19 mouse cellular contexts compared by ENCODE assay signal in genomic region chr6:91745947-91746582, GRCm38 (mm10).
DNase-seq lines count a peak whose midpoint lies in the region; TF ChIP-seq lines count a peak whose summit lies in the region.
"Had no signal": no experiment of that assay in that cellular context is flagged by ENCODE, and none has a peak within 500 bp of the region (broad histone marks: within the 10 kb centered on the region; RNA-seq: fewer than 3 reads in every experiment).

No protein-coding gene starts in this region.

- no peak overlapping the region for H3K4me3 ChIP-seq in cerebellum, adult 2 months (replicated peaks; ENCODE audit: insufficient read depth, low read depth, low read length)
- H3K4me3 ChIP-seq: erythroblast, embryonic 14.5 days; forebrain, embryonic 12.5 days; hindbrain, embryonic 10.5 days; intestine, embryonic 15.5 days; limb, embryonic 10.5 days; liver, embryonic 15.5 days; midbrain, embryonic 15.5 days; neural tube, embryonic 12.5 days had no signal

- TF ChIP-seq CTCF in cerebellum, adult 2 months (IDR thresholded peaks at IDR 0.05; ENCODE audit: borderline replicate concordance, insufficient read depth, low read depth, low read length), result no peak

- DNase-seq in ovary, postnatal 36 days (ENCODE audit: low spot score), result peak; percentile 1
- no peak for DNase-seq in ovary, postnatal 10 days (ENCODE audit: low spot score)
- DNase-seq in kidney, adult 9 months, result peak; percentile 95
- peak; percentile 77 for DNase-seq in kidney, postnatal 14 days
- no peak for DNase-seq in right cerebral cortex, adult 18-20 months
- no peak for DNase-seq in cerebellum, adult 2 months
- DNase-seq in cerebellum, postnatal 14 days, result no peak
- DNase-seq: adrenal gland, postnatal 10 days; B cell, adult 2 months; cerebellum, adult 9-10 months; liver had no signal

- H3K27ac ChIP-seq in cerebellum, adult 2 months (ENCODE audit: insufficient read depth, low read length), result no peak overlapping the region
- H3K27ac ChIP-seq: forebrain, embryonic 12.5 days; hindbrain, embryonic 10.5 days; intestine, embryonic 15.5 days; limb, embryonic 10.5 days; liver, embryonic 15.5 days; midbrain, embryonic 15.5 days; neural tube, embryonic 12.5 days had no signal

- H3K27me3 ChIP-seq in cerebellum, adult 2 months (ENCODE audit: control insufficient read depth, insufficient read depth, low read length), result no peaks in the 10 kb centered on the region
- H3K27me3 ChIP-seq: forebrain, embryonic 12.5 days; intestine, embryonic 15.5 days; liver, embryonic 15.5 days; midbrain, embryonic 15.5 days; neural tube, embryonic 12.5 days had no signal

- WGBS in cerebellum, adult 2 months, result 84% methylated on average over 7 of the region's 7 CpGs

- no peak for TF ChIP-seq POLR2A in cerebellum, adult 2 months (IDR thresholded peaks at IDR 0.05; ENCODE audit: borderline replicate concordance, insufficient read depth, low read length)

- H3K4me1 ChIP-seq in cerebellum, adult 2 months (ENCODE audit: control insufficient read depth, insufficient read depth, low read length), result 0 out of 2 replicates have a peak, but pooled peaks cover 2% of the 10 kb centered on the region
- H3K4me1 ChIP-seq: forebrain, embryonic 12.5 days; intestine, embryonic 15.5 days; limb, embryonic 10.5 days; liver, embryonic 15.5 days; midbrain, embryonic 15.5 days; neural tube, embryonic 12.5 days had no signal

Comparison
In these comparisons a context has a peak if more than half of its experiments do, and no peak if none do; other contexts are left out.
1. DNase-seq: peak in ovary, postnatal 36 days (single experiment), kidney, adult 9 months (single experiment) and kidney, postnatal 14 days (single experiment); none in ovary, postnatal 10 days (single experiment), right cerebral cortex, adult 18-20 months (single experiment), cerebellum, adult 2 months (0 of 2) and cerebellum, postnatal 14 days (0 of 2).